Mouse (Mus musculus) bone marrow macrophage, adult 2 months (primary cell): ENCODE results near the gene Pip4k2c.

Source experiments
- CTCF ChIP-seq: IDR thresholded peaks from 2 replicates; pipeline ENCODE4 v1.5.1; 2012; ENCODE audit warnings: low read depth, mild to moderate bottlenecking, low read length, moderate library complexity
- POLR2A ChIP-seq: IDR thresholded peaks from 2 replicates; pipeline ENCODE4 v1.6.1; 2012; ENCODE audit warnings: mild to moderate bottlenecking, low read depth, low read length, borderline replicate concordance

GRCm38 (mm10) chr10:127197104-127197503 lies 14.3 kb downstream of the Pip4k2c start:
- TF ChIP-seq CTCF: no peak
- no peak for TF ChIP-seq POLR2A
